Mouse (Mus musculus): ENCODE measurements around the gene Ddah1. TPM values are rescaled to one million over a fixed set of nuclear protein-coding genes. Genes with fewer than 3 reads are reported as not detected.

Gene Ddah1
- polyA plus RNA-seq, 1 experiment from 2014 or later: 45.1 TPM

GRCm38 (mm10) chr3:145761501-145762170 is 3.2 kb downstream of the Ddah1 start:
- Histone ChIP-seq H3K27me3 (ENCODE audit: insufficient read depth, low read length) (peaks cover 14% of the 10 kb centered on the region), H3K27ac (ENCODE audit: low read depth) (peak overlapping the region; percentile 80), H3K4me3 (ENCODE audit: low read depth, low read length) (no peak overlapping the region), H3K4me2 (ENCODE audit: low read depth, low read length) (peak overlapping the region; percentile 85), H3K36me3 (replicated peaks; ENCODE audit: insufficient read depth, low read length) (no peaks in the 10 kb centered on the region), H3K9me3 (ENCODE audit: low read length) (no peaks in the 10 kb centered on the region), H3K4me1 (ENCODE audit: insufficient read depth) (peaks cover 15% of the 10 kb centered on the region), H3K9ac (replicated peaks) (no peak overlapping the region)
- DNase-seq (no peak), ATAC-seq (no peak)
- 41% methylated on average over 3 of the region's 3 CpGs for WGBS (ENCODE audit: insufficient replicate concordance)
- TF ChIP-seq CTCF (IDR thresholded peaks at IDR 0.05; ENCODE audit: low read depth) (no peak), EP300 (IDR thresholded peaks at IDR 0.05; ENCODE audit: low read depth) (no peak)

GRCm38 (mm10) chr3:145762957-145763641 is 4.6 kb downstream of the Ddah1 start:
- Histone ChIP-seq H3K9ac (replicated peaks) (no peak overlapping the region), H3K4me3 (ENCODE audit: low read depth, low read length) (no peak overlapping the region), H3K27ac (ENCODE audit: low read depth) (peak overlapping the region; percentile 76), H3K4me2 (ENCODE audit: low read depth, low read length) (peak overlapping the region; percentile 23), H3K27me3 (ENCODE audit: insufficient read depth, low read length) (peaks cover 14% of the 10 kb centered on the region), H3K4me1 (ENCODE audit: insufficient read depth) (peaks cover 6% of the 10 kb centered on the region; the same call in 1 of the 2 replicates), H3K36me3 (replicated peaks; ENCODE audit: insufficient read depth, low read length) (no peaks in the 10 kb centered on the region), H3K9me3 (ENCODE audit: low read length) (no peaks in the 10 kb centered on the region)
- DNase-seq: no peak
- peak; percentile 74 for ATAC-seq
- WGBS (ENCODE audit: insufficient replicate concordance): 48% methylated on average over 4 of the region's 4 CpGs
- TF ChIP-seq CTCF (IDR thresholded peaks at IDR 0.05; ENCODE audit: low read depth) (no peak), EP300 (IDR thresholded peaks at IDR 0.05; ENCODE audit: low read depth) (peak; percentile 63; the same call in 1 of the 2 replicates)

- no peak overlapping the region for H3K4me3 ChIP-seq (ENCODE audit: low read depth, low read length)
- no peak overlapping the region for H3K9ac ChIP-seq (replicated peaks)
- H3K4me1 ChIP-seq (ENCODE audit: insufficient read depth): peaks cover 6% of the 10 kb centered on the region; the same call in 1 of the 2 replicates
- WGBS (ENCODE audit: insufficient replicate concordance): 79% methylated on average over 3 of the region's 3 CpGs
- DNase-seq: no peak
- no peaks in the 10 kb centered on the region for H3K36me3 ChIP-seq (replicated peaks; ENCODE audit: insufficient read depth, low read length)
- no peak for ATAC-seq
- H3K27ac ChIP-seq (ENCODE audit: low read depth): peak overlapping the region; percentile 76
- no peaks in the 10 kb centered on the region for H3K9me3 ChIP-seq (ENCODE audit: low read length)
- H3K4me2 ChIP-seq (ENCODE audit: low read depth, low read length): peak overlapping the region; percentile 23; the same call in 1 of the 2 replicates
- peaks cover 10% of the 10 kb centered on the region for H3K27me3 ChIP-seq (ENCODE audit: insufficient read depth, low read length)
- TF ChIP-seq CTCF (IDR thresholded peaks at IDR 0.05; ENCODE audit: low read depth) (no peak), EP300 (IDR thresholded peaks at IDR 0.05; ENCODE audit: low read depth) (no peak)
Observed at GRCm38 (mm10) chr3:145763642-145763972, 5.1 kb downstream of the Ddah1 start.

GRCm38 (mm10) chr3:145764416-145764815 is 5.9 kb downstream of the Ddah1 start:
- no peak overlapping the region for H3K4me2 ChIP-seq (ENCODE audit: low read depth, low read length)
- H3K36me3 ChIP-seq (replicated peaks; ENCODE audit: insufficient read depth, low read length): no peaks in the 10 kb centered on the region
- H3K27ac ChIP-seq (ENCODE audit: low read depth): 0 out of 2 replicates have a peak overlapping the region, but pooled peaks have one; percentile 76
- no peak overlapping the region for H3K9ac ChIP-seq (replicated peaks)
- DNase-seq (no peak), ATAC-seq (no peak)
- H3K9me3 ChIP-seq (ENCODE audit: low read length): no peaks in the 10 kb centered on the region
- peaks cover 6% of the 10 kb centered on the region; the same call in 1 of the 2 replicates for H3K4me1 ChIP-seq (ENCODE audit: insufficient read depth)
- 77% methylated on average over 2 of the region's 2 CpGs for WGBS (ENCODE audit: insufficient replicate concordance)
- H3K4me3 ChIP-seq (ENCODE audit: low read depth, low read length): no peak overlapping the region
- TF ChIP-seq EP300 (IDR thresholded peaks at IDR 0.05; ENCODE audit: low read depth) (no peak), CTCF (IDR thresholded peaks at IDR 0.05; ENCODE audit: low read depth) (no peak)
- H3K27me3 ChIP-seq (ENCODE audit: insufficient read depth, low read length): peaks cover 2% of the 10 kb centered on the region

GRCm38 (mm10) chr3:145768439-145768838 is 10.0 kb downstream of the Ddah1 start:
- Histone ChIP-seq H3K36me3 (replicated peaks; ENCODE audit: insufficient read depth, low read length) (no peaks in the 10 kb centered on the region), H3K4me2 (ENCODE audit: low read depth, low read length) (no peak overlapping the region), H3K4me1 (ENCODE audit: insufficient read depth) (peaks cover 9% of the 10 kb centered on the region), H3K27ac (ENCODE audit: low read depth) (no peak overlapping the region), H3K9me3 (ENCODE audit: low read length) (no peaks in the 10 kb centered on the region), H3K4me3 (ENCODE audit: low read depth, low read length) (no peak overlapping the region), H3K27me3 (ENCODE audit: insufficient read depth, low read length) (no peaks in the 10 kb centered on the region), H3K9ac (replicated peaks) (no peak overlapping the region)
- 81% methylated on average over 4 of the region's 4 CpGs for WGBS (ENCODE audit: insufficient replicate concordance)
- TF ChIP-seq EP300 (IDR thresholded peaks at IDR 0.05; ENCODE audit: low read depth): no peak
- TF ChIP-seq CTCF (IDR thresholded peaks at IDR 0.05; ENCODE audit: low read depth): no peak
- DNase-seq (no peak), ATAC-seq (no peak)

- Histone ChIP-seq H3K4me3 (ENCODE audit: low read depth, low read length) (no peak overlapping the region), H3K4me1 (ENCODE audit: insufficient read depth) (peaks cover 17% of the 10 kb centered on the region), H3K9ac (replicated peaks) (no peak overlapping the region), H3K36me3 (replicated peaks; ENCODE audit: insufficient read depth, low read length) (no peaks in the 10 kb centered on the region), H3K27me3 (ENCODE audit: insufficient read depth, low read length) (no peaks in the 10 kb centered on the region), H3K4me2 (ENCODE audit: low read depth, low read length) (no peak overlapping the region), H3K9me3 (ENCODE audit: low read length) (no peaks in the 10 kb centered on the region), H3K27ac (ENCODE audit: low read depth) (no peak overlapping the region)
- no peak for ATAC-seq
- WGBS (ENCODE audit: insufficient replicate concordance): 63% methylated on average over 9 of the region's 9 CpGs
- TF ChIP-seq CTCF (IDR thresholded peaks at IDR 0.05; ENCODE audit: low read depth) (no peak), EP300 (IDR thresholded peaks at IDR 0.05; ENCODE audit: low read depth) (no peak)
- no peak for DNase-seq
Observed at GRCm38 (mm10) chr3:145773384-145773783, 14.9 kb downstream of the Ddah1 start.
